Mouse (Mus musculus): ENCODE measurements around the gene Clmp.
A peak's percentile ranks its signal among the peaks of the same experiment; 100 is the strongest.

The Clmp gene

DNA sequence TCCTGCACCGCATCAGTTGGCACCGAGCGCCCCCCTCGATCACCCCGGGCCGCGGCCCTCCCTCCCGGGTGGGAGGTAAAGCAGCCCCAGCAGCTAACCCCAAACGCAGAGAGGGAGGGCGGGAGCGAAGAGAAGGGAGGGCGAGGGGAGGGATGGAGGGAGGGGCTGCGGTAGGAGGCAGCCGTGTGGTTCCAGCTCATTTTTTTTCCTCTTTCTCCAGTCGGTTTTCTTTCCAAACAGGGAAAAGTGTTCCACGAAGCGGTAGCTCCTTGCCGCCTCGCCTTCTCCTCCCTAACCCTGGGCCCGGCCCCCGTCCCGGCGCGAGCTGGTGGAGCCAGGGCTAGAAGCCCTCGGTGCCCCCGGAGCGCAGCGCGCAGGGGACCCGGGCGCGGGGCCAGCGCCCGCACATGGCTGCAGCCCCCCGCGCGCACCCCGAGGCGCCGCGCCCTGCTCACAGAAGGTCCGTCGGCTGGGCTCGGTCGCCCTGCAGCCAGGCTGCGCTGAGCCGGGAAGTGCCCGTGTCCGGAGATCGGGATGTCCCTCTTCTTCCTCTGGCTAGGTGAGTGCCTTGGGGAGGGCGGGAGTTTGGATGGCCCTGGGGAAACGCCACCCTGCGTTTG, at the start of gene Clmp:
Clmp (plus strand) TSS at position 162 of the 620 bp plus-strand sequence.
- DNase-seq (ENCODE audit: low read depth, low spot score) = no peak

DNA sequence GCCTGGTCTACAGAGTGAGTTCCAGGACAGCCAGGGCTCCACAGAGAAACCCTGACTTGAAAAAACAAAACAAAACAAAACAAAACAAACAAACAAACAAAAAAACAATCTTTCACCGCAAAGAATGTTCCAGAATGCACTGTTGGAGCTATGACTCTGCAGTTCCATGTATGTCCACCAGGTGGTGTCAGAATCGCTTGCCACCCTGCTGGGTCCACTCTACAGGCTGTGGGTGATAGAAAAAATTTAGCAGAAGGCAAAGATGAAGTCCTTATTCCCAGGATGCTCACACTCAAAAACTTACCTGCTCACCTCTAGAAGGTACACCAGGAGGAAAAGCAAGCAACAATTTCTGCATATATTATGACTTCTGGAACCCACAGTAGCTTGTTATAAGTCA, 49.7 kb upstream of the Clmp start:
- peak; percentile 58 for DNase-seq (ENCODE audit: low read depth, low spot score)

DNA sequence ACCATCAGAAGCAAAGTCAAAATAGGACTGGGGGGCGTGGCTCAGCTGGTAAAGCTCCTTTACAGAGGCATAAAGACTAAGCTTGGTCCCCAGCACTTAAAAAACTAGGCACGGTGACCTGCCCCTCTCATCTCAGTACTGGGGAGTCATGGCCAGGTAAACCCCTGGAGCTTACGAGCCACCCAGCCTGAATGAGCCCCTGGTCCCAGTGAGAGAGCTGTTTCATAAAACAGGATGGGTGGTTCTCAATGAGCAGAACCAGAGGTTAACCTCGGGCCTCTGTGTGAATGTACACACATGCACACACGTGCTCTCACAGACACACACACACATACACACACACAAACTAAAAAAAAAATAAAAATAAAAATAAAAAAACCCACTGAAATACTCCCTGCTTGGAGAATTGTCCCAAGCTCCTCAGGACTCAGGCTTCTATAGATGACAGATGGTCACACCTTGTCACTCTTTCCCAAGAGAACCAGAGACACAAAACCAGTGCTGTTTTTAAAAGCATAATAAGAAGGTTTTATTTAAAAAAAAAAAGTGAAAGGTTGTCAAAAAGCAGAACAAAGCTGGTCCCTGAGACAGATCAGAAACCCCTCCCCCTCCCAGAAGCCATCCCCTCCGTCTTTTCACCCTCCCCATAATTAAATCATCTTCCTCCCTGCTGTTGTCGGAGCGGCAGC, 47.9 kb upstream of the Clmp start:
- DNase-seq (ENCODE audit: low read depth, low spot score) = peak; percentile 41

DNA sequence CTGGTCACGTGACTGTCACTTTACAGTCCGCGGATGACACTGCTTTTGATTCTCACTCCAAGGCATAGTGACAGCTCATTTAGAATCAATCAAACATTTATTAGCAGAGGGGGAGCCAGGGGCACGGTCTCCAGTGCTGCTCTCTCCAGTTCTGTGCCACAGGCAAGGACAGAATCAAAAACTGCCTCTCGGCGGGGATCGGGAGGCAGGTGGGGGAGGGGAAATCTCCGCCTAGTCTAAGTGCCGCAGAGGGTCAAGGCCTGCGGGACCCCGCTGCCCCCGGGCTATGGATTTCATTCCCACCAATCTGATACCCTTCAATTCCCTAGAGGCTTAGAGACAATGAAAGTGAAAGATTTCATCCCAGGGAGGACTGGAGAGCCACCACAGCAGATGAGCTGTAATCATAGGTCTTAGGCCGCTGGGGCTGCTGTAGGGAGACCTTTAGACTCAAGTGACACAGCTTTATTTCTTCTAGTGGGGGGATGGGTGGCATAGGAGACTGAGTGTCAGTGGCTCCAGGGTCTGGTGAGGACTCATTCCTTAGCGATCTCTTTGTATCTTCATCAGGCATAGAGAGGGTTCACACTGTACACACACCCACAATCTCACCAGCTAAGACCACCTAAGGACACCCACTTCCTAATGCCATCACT, 47.2 kb upstream of the Clmp start:
- DNase-seq (ENCODE audit: low read depth, low spot score) = no peak

DNA sequence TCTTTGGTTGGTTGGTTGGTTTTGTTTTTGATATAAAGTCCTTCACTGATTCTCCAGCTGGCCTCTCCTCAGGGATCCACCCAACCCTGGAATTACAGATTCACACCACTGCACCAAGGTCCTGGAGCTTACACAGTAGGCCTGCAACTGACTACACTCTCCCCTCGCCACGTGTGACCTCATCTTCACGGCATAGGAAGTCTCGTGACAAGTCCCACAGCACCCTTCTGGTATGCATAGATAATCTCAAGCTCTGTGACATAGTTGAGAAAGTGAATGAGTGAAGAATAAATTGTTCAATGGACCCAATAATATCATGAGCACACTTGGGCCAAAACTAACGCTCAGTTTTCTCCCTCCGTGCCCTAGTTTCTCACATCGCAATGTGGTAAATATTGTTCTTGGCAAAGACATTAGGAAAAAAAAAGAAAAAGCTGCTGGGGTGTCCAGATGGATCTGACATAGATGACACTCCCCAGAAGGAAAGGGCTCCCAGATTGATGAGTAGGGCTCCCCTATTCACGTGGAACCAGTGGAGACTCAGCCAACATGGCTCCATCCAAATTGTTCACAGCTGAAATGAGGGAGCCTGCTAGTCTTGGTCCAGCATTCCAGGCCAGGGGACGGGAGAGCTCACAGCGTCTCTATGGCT, 46.1 kb upstream of the Clmp start:
- no peak for DNase-seq (ENCODE audit: low read depth, low spot score)

DNA sequence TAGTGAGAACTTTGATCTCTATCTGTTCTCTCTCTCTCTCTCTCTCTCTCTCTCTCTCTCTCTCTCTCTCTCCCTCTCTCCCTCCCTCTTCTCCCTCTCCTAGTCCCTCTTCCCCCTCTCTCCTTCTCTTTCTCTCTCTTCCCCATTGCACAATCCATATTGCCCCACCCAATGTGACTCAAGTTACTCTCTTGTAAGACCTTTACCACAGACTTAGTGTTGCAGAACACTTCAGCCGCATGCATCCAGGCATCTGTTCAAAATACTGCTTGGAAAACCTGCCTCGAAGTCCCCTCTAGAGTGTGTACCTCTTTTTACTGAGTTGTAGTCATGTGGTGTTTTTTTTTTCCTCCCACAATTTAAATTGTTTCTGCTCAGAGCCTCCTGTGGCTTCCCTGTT, 44.4 kb upstream of the Clmp start:
- DNase-seq (ENCODE audit: low read depth, low spot score) = no peak

DNA sequence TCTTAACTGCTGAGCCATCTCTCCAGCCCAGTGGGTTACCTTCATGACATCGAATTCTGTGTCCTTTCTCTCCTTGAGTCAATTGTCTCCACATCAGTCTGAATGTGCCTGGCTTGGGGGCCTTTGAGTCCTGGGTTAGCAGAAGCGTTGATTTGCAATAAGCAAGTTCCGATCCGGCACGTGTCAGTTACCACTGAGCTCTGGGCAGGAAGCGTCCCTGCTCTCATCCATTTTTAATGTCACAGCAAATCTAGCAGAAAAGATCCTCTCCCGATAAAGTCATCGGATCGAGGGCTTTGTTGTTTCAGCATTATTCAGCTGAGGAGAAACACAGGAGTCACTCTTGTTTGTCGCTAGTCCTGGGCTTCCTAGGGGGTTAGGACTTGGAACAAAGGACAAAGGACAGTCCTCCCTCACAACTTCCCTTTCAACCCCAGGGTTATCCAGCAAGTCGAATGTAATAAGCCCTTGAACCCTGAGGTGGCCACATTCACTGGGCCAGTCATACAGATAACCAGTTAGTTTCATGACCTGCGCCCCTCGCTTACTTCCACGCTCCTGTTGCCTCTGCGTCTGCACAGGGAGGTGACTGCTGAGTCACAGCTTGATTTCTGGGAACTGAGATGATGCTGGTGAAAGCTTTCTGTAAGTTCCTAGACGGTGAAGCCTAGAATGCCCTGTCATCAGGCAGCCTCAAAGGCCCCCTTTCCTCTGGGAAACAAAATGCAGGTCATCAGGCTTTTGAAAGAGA, 43.1 kb upstream of the Clmp start:
- no peak for DNase-seq (ENCODE audit: low read depth, low spot score)

DNA sequence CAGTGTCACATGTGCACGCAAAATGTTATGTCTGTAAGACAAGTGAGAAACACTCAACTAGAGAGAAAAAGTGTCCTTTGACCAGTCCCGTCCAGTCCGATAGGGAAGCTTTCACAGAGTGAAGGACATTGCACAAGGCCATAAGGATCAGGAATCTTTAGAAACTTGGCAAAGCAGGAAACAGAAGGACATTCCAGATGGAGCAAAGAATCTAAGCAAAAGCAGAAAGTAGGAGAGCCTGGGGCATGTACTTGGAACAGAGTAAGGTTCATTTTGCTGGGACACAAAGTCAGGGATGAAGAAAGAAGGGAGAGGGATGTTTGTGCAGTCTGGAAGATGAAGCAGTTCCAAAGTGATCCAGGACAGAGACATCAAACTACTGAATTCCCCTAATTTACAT, 36.3 kb upstream of the Clmp start:
- DNase-seq (ENCODE audit: low read depth, low spot score) = no peak

DNA sequence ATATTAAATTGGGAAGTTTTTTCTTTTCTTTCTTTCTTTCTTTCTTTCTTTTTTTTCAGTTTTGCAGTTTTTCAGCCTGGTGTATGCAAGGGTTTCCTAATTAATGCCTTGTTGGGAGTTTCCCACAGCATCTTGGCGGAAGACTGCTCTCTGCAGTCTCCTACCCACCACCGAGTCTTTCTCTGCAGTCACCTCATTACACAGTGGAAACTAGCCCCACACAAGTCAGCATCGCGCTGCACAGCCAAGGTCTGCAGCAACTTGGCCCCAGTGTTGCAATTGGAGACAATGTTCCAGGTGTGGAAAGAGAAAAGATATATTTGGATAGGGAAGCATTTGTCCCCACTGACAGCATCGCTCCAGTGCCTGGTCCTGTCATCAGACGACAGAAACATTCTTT, 35.8 kb upstream of the Clmp start:
- DNase-seq (ENCODE audit: low read depth, low spot score) = no peak

DNA sequence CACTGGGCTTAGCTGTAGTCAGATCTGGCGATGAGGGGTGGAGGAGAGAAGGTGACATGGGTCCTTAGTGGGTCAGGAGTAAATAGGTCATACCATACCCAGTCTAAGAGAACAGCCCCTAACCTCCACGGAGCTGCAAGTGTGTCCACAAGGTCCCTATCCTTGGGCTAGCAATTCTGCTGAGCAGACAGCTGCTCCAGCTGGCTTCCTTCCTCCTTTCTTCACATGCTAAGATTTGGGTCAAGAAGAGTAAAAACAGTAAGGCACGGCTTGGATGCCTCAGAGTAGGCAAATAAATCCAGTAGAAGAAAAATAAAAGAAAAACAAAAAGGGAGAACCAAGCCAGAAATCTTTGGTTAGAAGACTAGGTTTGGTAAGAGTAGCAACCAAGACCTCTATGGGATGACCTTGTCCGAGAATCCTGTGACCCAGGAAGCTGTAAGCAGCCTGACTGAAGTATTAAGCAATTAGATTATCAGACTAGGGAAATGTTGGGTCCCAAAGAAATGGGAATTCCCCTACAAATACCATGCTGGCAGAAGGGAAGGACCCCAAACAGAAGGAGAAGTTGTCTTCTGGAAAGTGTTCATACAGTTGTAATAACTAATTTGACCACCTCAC, 34.4 kb upstream of the Clmp start:
- no peak for DNase-seq (ENCODE audit: low read depth, low spot score)

DNA sequence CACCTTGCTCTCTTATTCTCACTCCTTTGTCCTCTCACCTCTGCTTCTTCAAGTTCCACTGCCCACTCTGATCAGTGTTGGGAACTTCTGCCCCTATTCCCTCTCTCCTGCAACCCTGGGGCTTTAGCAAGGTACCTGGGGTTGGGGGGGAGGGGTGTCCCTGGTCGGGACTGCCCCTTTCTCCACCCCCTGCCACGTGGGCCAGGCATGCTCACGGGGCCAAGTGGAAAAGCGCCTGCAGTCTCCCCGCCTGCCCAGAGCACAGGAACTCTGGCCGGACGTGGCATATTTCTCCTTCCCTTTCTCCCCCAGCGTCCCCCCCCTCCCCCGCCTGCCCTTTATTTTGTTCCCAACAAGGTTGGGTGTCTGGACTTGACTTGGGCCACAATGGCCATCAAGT, 33.0 kb upstream of the Clmp start:
- no peak for DNase-seq (ENCODE audit: low read depth, low spot score)

DNA sequence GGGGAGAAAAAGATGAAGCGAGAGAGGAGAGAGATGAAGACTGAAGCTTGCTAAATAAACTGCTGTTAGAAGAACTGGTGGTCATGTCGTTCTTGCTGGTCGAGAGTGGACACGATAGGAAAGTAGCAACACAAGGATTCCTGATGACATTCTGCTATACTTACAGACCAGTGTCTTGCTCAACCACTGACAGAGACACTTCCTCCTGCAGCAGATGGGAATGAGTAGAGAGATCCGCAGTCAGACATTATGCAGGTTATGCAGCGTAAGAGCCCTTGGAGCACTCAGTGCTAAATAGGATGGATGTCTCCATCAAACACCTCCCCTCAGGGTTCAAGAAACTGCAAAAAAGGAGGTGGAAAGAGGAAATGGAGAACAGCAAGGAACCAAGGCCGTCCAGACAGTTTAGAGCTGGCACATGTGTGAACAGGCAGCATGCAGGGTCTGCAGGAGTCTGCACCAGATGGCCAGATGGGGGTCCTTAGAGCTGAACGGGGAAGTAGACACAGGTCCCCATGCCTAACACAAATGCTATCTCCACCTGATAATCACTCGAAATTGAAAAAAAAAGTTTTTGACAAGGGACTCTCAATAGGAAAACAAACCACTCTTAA, 19.5 kb upstream of the Clmp start:
- no peak for DNase-seq (ENCODE audit: low read depth, low spot score)

DNA sequence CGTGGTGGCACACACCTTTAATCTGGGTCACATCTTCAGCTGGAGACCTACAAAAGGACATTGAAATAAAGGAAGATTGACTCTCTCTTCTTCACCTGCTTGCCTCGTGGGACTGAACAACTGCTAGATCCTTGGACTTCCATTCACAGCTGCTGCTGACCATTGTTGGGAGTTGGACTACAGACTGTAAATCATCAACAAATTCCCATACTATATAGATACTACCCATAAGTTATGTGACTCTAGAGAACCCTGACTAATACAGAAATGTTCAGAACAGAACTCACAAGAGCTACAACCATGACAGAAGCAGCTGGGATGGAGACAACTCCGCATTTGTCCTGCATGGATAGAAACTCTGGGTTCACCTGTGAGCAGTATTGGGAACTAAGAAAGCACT, 15.4 kb upstream of the Clmp start, which contains the start of gene Gm21915:
Gm21915 (plus strand) TSS at position 301 of the 400 bp plus-strand sequence.
- no peak for DNase-seq (ENCODE audit: low read depth, low spot score)

DNA sequence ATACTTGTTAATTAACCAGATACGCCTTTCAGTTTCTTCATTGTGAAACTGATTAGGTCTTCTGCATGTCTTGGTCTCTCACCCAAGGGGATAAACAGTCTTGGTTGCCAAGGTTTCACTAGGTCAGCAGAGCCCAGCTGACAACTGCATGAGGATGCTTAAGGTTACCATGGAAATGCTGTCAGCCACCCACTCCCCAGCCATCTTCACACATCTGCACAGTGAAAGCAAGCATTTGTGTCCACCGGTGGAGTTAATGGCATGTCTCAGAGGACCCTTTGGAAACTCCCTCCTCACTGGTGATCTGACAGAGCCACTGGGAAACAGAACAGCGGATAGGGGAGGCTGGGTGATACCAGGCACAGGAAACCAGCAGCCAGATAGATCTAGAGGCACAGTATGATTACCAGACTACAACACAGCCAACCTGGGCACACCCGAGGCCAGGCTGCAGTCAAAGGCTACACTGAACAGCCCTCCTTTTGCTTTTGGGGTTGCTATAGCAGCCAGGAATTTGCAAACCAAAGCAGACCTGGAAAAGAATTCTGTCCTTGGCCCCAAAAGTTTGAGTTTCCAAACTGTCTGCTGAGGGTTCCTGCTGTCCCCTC, 14.3 kb upstream of the Clmp start:
- DNase-seq (ENCODE audit: low read depth, low spot score) = no peak

DNA sequence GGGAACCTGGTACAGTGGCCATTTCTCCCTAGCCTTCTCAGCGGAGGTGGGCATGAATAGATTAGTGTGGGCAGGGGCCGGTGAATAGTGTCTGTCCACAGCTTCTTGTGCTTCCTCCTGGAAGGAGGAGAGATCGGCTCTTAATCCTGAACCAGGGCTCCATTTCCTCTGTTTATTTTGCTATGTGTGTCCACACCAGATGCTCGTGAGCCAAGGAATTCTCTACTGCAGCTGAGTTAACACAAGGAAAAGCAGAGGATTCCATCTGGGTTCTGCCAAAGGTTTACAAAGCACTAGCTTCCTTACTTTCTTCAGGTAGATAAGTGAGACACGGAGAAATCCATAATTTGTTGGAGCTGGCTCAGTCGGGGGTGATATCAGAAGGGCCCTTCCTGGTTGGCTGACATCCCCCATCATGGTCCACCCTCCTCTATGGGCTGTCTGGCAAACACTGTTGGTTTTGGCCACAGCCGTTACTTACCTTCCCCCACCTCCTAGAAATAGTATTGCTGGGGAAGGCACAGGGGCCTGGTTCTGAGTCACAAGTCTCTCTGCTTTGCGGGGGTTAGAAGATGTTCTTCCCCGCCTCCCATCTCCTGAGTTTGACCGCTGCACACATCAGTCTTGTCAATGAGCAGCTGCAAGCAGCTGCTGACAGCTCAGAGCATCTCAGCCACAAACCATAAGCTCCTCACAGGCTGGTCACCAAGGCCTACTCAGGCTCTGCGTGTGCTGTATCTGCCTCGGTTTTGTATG, 10.4 kb upstream of the Clmp start:
- DNase-seq (ENCODE audit: low read depth, low spot score) = no peak

DNA sequence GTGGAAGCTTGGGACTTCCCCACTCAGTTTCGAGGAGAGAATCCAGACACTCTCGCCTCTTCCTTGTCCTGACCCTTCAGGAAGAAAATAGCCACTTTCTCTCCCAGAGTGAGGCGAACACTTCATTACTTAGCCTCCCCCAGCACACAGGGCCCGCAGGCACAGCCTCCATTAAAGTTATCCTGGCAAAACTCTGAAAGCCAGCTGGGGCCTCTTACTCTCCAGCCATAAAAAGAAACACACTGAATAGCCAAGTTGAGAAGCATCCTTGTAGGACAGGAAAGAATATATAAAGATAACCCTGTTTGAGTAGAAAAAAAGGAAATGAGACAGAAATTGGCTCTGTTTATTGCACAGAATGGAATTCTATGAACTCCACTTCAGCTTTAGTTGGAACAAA, 7.1 kb upstream of the Clmp start:
- DNase-seq (ENCODE audit: low read depth, low spot score) = no peak

DNA sequence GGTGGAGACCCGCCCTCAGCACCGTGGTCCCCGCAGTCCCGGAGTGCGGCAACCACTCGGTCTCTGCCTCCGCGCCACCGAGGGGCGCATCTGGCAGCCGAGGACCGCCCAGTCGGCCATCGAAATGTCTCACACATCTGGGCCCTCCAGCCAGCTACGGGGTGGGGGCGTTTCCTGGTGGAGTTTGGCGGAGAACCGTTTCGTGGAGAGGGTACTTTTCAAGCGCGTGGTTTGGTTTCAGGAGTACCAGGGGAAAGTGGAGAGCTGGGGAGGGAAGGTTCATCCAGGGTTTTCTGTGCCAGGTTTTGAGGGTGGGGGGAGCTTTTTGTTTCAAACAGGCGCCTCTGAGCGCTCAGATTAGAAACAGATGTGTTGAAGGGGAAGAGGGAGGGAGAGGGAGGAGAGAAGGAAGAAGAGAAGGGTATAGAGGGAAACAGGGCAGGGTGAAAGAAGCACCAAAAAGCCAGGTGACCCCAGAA, 698 bp downstream of the Clmp start:
- DNase-seq (ENCODE audit: low read depth, low spot score) = no peak

DNA sequence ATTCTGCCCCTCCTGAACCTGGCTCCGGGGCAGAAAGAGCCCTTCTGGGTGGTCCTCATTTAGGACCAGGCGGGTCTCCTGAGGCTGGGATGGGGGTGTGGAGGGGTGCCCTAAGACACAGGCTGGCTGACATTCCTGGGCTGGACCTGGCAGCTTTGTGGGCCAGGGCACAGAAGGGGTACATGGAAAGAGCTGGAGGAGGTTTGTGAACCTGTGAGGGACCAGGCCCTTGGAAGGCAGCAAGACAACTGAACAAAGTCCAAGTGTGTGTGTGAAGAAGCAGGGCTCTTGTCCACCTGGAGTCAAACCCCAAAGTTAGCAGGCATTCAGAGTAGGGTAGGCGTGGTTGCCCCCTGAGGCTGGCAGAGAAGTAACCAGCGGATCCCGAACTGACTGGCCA, 1.3 kb downstream of the Clmp start:
- no peak for DNase-seq (ENCODE audit: low read depth, low spot score)

DNA sequence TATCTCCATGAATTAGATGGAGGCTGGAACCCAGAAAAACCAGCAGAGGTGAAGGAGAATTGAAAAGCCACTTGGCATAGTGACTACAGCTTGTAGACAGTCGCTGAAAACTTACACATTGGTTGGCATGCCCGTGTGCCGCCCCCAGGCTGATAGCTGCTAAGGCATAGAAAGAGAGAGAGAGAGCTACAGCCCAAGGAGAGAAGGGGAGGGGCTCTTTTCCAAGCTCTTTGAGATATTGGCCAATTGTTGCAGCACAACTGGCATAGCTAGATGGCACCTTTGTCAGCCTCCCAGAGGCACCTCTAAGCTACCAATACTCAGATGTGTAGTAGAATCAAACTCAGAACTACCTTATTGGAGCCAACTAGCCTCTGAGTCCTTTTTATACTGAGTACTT, 1.8 kb downstream of the Clmp start:
- no peak for DNase-seq (ENCODE audit: low read depth, low spot score)

DNA sequence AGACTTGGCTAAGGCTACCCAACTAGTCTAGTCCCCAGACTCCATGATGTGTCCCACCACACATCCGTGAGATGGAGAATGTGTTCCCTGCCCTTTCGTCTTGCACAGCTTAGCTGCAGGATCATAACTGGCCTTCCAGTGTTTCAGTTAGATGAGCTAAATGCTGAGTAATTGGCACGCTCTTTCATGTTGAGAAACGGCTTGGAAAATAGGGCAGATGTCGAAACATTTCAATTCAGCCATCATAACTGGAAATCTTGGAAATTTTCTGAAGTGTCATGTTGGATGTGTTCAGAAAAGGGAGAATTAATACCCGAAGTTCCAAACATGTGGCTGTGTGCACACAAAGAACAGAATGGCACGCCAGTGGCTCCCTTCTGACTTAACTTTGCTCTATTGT, 4.7 kb downstream of the Clmp start:
- no peak for DNase-seq (ENCODE audit: low read depth, low spot score)
